Mouse (Mus musculus) stomach, postnatal 0 days (tissue): ENCODE measurements at regions not wholly inside any gene's neighbourhood (a gene's known extent, or its start where the extent isn't known, plus 50 kb on each side); places are given as distances from the start of the nearest gene placed in this dataset.

Experiments
- CTCF ChIP-seq: IDR thresholded peaks from 2 replicates; pipeline ENCODE4 v1.5.1; 2016; ENCODE audit warnings: antibody characterized with exemption, low read depth, mild to moderate bottlenecking, moderate library complexity
- EP300 ChIP-seq: optimal IDR thresholded peaks from 2 replicates; pipeline ENCODE3; 2016; ENCODE audit warnings: antibody characterized with exemption

DNA sequence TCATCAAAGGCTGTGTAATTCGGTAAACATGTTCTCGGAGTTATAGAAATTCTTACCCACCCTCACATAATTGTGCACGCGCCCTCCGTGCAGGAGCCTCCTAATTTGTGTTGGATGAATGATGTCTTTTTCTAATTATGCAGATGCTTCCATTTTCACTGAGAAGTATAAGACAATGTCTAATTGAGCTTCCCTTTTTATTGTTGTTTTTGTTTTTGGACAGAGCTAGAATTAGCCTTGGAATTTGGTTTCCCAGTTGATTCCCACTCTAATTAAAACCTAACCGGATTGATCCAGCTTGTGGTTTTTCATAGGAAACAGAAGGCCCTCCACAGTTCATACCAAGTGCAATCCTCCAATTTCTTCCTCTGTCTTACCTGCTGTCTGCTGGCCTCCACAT lies 616.2 kb upstream of the Nrp1 start:
- no peak for TF ChIP-seq CTCF
- TF ChIP-seq EP300 = no peak
